Mouse (Mus musculus) limb, embryonic 14.5 days (tissue): ENCODE measurements around the gene Fat3. TPM values are rescaled to one million over a fixed set of nuclear protein-coding genes. Genes with fewer than 3 reads are reported as not detected.

Experiments used
- ATAC-seq: fragments of 200-750 bp; cut with Nextera tagmentation; 2 replicates; pipeline ENCODE4 v1.8.0; 2017; ENCODE audit warnings: low read depth, moderate number of reproducible peaks, moderate TSS enrichment; ENCODE audit not compliant: low FRiP score
- DNase-seq: peaks from one replicate; pipeline ENCODE4 v3.0.0-alpha.2; 2015; ENCODE audit warnings: low spot score
- H3K27ac ChIP-seq: fragments of 300-500 bp; sonication (generic); replicated peaks from 2 replicates; pipeline ENCODE4 v1.5.1; 2014; ENCODE audit warnings: low read depth, mild to moderate bottlenecking, low read length, moderate library complexity, mixed read lengths
- H3K27me3 ChIP-seq: fragments of 300-500 bp; sonication (generic); 2 replicates; pipeline ENCODE4 v1.6.1; 2014; ENCODE audit warnings: low read length, mixed read lengths; ENCODE audit not compliant: control insufficient read depth, insufficient read depth
- H3K36me3 ChIP-seq: fragments of 300-500 bp; sonication (generic); 2 replicates; pipeline ENCODE4 v1.6.1; 2014; ENCODE audit warnings: mild to moderate bottlenecking, low read length, moderate library complexity, mixed read lengths; ENCODE audit not compliant: control insufficient read depth, insufficient read depth
- H3K4me1 ChIP-seq: fragments of 300-500 bp; sonication (generic); 2 replicates; pipeline ENCODE4 v1.6.1; 2014; ENCODE audit warnings: antibody characterized with exemption, low read length, mixed read lengths; ENCODE audit not compliant: control insufficient read depth, insufficient read depth
- H3K4me2 ChIP-seq: fragments of 300-500 bp; sonication (generic); replicated peaks from 2 replicates; pipeline ENCODE4 v1.6.1; 2014; ENCODE audit warnings: low read depth, mild to moderate bottlenecking, low read length, moderate library complexity; ENCODE audit not compliant: severe bottlenecking
- H3K4me3 ChIP-seq: fragments of 300-500 bp; sonication (generic); replicated peaks from 2 replicates; pipeline ENCODE4 v1.5.1; 2014; ENCODE audit warnings: low read length
- H3K9ac ChIP-seq: fragments of 300-500 bp; sonication (generic); 2 replicates; pipeline ENCODE4 v1.6.1; 2014; ENCODE audit warnings: mild to moderate bottlenecking, low read depth, low read length, moderate library complexity; ENCODE audit not compliant: severe bottlenecking
- H3K9me3 ChIP-seq: fragments of 300-500 bp; sonication (generic); 2 replicates; pipeline ENCODE4 v1.6.1; 2016; ENCODE audit warnings: low read length; ENCODE audit not compliant: control insufficient read depth
- POLR2A ChIP-seq: fragments of 200-500 bp; IDR thresholded peaks from 2 replicates; pipeline ENCODE4 v1.8.0; 2012; ENCODE audit warnings: inconsistent platforms, mild to moderate bottlenecking, moderate library complexity, borderline replicate concordance; ENCODE audit not compliant: insufficient read depth, insufficient read length; ENCODE audit errors: extremely low read depth
- WGBS: fragments of 180-500 bp; shearing (Covaris S2); extraction: QIAGEN DNeasy Blood & Tissue Kit; methylation state at CpG from one replicate; pipeline ENCODE4 v1.1.7; 2014; 5-methylcytosine and 5-hydroxymethylcytosine counted together
- polyA plus RNA-seq, 2 experiments: library from polyadenylated mRNA; depleted of rRNA in 1 of 2; stranded (reverse) in 1 of 2; unstranded in 1 of 2; fragments of >200 nt; fragmentation: Nextera tagmentation in 1 of 2; extraction: Ambion mirVana in 1 of 2; gene quantifications; 2 replicates each; pipeline versions ENCODE4 v1.2.1 to v1.2.3; 2012 to 2014

Gene Fat3
- polyA plus RNA-seq, 2 experiments: 5.4 to 9.2 TPM

DNA sequence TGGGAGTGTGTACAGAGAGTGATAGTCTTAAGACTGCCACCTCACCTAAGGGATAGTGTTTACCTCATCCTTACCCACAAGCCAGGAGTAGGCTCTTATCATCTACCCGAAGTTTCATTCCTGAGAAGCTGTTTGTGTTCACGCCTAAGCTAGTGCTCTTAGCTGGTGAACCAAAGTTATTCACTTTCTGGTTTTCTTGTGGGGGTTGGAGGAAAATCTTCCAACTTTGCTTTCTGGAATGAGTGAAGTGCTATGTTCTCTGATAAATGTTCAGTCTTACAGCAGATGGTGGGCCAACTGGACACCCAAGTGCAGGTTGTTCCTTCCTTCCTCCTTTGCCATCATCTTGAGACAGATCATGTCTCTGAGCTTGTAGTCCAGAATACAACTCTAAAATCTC is 402.5 kb downstream of the Fat3 start:
- no peaks in the 10 kb centered on the region for H3K36me3 ChIP-seq
- H3K27ac ChIP-seq: no peak overlapping the region
- 87% methylated on average over 2 of the region's 2 CpGs for WGBS
- H3K4me1 ChIP-seq: no peaks in the 10 kb centered on the region
- no peaks in the 10 kb centered on the region for H3K9me3 ChIP-seq
- H3K27me3 ChIP-seq: no peaks in the 10 kb centered on the region
- TF ChIP-seq POLR2A: no peak
- DNase-seq (no peak), ATAC-seq (no peak)
- no peak overlapping the region for H3K9ac ChIP-seq
- no peak overlapping the region for H3K4me2 ChIP-seq
- no peak overlapping the region for H3K4me3 ChIP-seq

DNA sequence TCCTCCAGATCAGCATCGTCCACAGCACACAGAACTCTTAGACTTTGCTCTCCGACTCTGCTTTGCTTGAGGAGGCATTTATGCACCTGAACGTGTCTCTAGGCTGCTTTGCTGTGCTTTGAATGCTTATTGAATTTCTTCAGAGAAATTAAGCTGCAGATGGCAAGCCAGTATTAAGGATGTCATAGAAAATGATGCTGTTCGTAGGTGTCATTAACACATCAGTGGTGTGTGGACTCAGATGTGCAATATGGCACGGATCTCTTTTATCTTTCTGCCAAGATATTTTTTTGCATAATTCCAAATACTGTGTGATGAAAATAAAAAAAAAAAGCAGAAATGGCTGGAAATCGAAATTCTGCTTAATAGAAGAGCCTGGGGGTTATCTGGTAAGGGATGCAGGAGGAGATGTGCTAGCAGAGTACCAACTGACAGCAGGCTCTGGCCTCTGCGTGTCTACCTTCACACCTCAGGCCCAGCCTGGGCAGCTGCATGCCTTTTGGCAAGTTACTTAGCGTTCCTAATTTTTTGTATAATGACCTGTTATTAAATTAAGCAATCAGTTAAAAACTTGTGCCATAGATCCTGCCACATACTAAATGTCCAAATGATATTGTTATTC is 407.9 kb downstream of the Fat3 start:
- no peak for ATAC-seq
- no peaks in the 10 kb centered on the region for H3K36me3 ChIP-seq
- TF ChIP-seq POLR2A: no peak
- H3K27ac ChIP-seq: no peak overlapping the region
- no peak for DNase-seq
- H3K9ac ChIP-seq: no peak overlapping the region
- no peaks in the 10 kb centered on the region for H3K27me3 ChIP-seq
- H3K4me1 ChIP-seq: no peaks in the 10 kb centered on the region
- WGBS: 75% methylated on average over 8 of the region's 8 CpGs
- no peaks in the 10 kb centered on the region for H3K9me3 ChIP-seq
- H3K4me2 ChIP-seq: no peak overlapping the region
- no peak overlapping the region for H3K4me3 ChIP-seq

DNA sequence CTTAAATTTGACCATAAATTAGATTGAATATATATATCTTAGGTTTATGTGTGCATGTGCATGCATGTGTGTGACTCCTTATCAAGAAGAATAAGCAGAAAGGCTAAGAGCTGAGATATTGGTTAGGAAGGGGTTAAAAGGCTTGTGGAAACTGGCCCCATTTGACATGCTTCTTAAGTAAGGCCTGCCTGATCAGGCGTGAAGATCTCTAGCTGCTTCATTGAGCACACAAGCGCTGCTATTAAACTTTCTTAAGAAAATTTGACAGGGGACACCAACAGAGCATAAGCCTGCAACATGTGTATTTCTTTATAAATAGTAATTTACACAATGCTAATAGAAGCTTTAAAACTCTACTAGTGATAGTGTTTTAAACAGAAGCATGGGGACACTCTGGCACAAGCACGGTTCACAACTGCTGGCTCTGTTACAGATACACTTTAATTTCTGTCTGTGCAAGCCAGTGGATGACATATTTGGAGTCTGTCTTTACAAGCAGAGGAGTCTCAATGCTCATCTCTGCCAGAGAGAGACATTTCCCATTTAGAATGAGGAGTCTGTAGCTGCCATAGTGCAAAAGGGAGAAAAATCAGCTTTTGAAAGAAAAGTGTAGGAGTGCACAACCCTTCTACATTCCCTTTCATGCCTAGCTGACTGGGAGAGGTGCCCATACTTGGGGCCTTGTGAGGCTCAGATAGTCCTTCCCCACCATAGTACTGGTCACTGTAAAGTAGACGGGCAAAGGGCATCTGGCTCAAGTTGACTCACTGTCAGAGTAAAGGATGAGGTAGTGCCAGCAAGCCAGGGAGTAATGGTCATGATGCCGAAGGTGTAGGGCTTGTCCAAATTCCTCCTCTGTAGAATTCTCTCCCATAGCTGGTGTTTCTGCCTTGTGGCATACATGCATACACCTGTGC is 408.8 kb downstream of the Fat3 start:
- H3K9me3 ChIP-seq: no peaks in the 10 kb centered on the region
- no peak for TF ChIP-seq POLR2A
- WGBS: 53% methylated on average over 5 of the region's 5 CpGs
- H3K27me3 ChIP-seq: no peaks in the 10 kb centered on the region
- no peaks in the 10 kb centered on the region for H3K4me1 ChIP-seq
- no peaks in the 10 kb centered on the region for H3K36me3 ChIP-seq
- DNase-seq (no peak), ATAC-seq (no peak)
- no peak overlapping the region for H3K9ac ChIP-seq
- H3K4me3 ChIP-seq: no peak overlapping the region
- no peak overlapping the region for H3K27ac ChIP-seq
- H3K4me2 ChIP-seq: no peak overlapping the region

DNA sequence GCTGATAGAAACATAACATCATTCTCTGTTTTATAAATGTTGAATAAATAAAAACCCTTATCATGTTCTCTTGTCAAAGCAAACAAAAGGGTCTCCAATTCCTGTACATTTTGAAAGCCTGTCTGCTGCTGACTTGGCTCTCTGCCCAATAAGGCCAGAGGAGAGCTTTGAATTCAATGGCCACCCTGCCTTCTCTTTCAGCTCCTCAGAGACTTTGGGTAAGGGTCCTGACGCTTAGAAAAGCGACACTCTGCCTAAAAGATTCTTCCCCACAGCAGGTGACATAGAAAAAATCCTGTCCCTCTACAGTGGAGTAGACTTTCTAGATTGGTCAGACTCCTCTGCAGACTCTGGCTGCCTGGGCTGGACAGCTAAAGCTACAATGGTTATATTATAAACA is 421.8 kb downstream of the Fat3 start:
- TF ChIP-seq POLR2A: no peak
- DNase-seq (no peak), ATAC-seq (no peak)
- no peaks in the 10 kb centered on the region for H3K27me3 ChIP-seq
- H3K4me1 ChIP-seq: no peaks in the 10 kb centered on the region
- H3K9ac ChIP-seq: no peak overlapping the region
- H3K4me3 ChIP-seq: no peak overlapping the region
- no peaks in the 10 kb centered on the region for H3K36me3 ChIP-seq
- H3K4me2 ChIP-seq: no peak overlapping the region
- WGBS: 73% methylated on average over 2 of the region's 2 CpGs
- no peaks in the 10 kb centered on the region for H3K9me3 ChIP-seq
- no peak overlapping the region for H3K27ac ChIP-seq

GRCm38 (mm10) chr9:16074664-16075063 is 426.4 kb downstream of the Fat3 start:
- Histone ChIP-seq H3K4me2 (no peak overlapping the region), H3K9me3 (no peaks in the 10 kb centered on the region), H3K36me3 (no peaks in the 10 kb centered on the region), H3K4me1 (no peaks in the 10 kb centered on the region), H3K9ac (no peak overlapping the region), H3K4me3 (no peak overlapping the region), H3K27ac (no peak overlapping the region), H3K27me3 (no peaks in the 10 kb centered on the region)
- DNase-seq (no peak), ATAC-seq (no peak)
- no peak for TF ChIP-seq POLR2A
- WGBS: 49% methylated on average over 2 of the region's 2 CpGs
